Mouse (Mus musculus): Measurements from ENCODE around the gene Gm21983.

DNA sequence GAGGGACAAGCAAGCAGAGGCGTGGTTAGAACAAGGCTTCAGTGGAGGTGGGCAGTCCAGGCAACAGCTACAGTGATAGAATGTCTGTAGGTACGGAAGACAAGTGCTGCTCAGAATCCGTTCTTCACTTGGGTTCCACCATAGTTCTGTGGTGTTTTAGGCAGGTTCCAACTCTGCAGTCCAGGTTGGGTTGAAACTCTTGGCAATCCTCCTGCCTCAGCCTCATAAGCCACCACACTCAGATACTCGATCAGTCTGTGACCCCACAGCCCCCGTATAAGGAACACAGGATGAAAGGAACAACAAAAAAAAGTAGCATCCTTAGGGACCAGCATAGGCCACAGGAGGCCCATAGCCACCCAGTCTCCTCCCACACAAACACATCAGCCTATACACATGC is 11.5 kb upstream of the Gm21983 start:
- TF ChIP-seq EP300 (IDR thresholded peaks at IDR 0.05; ENCODE audit: low read depth) (no peak), CTCF (IDR thresholded peaks at IDR 0.05; ENCODE audit: low read depth) (no peak)
